Mouse (Mus musculus) megakaryocyte progenitor cell, adult 5-6 weeks (primary cell): ENCODE data around the gene Gm21586. TPM values are rescaled to one million over a fixed set of nuclear protein-coding genes. Genes with fewer than 3 reads are reported as not detected.
"Not testable (repeated sequence)": the region's sequence is repeated elsewhere in the genome, so short reads cannot be mapped to it uniquely, and the experiment has no call there.

Experiments
- ATAC-seq: replicated peaks from 2 replicates; pipeline ENCODE4 v1.8.0; 2016; ENCODE audit warnings: mild to moderate bottlenecking, moderate TSS enrichment, inconsistent platforms; ENCODE audit not compliant: poor library complexity
- total RNA-seq, 2 experiments: library from RNA; stranded (forward) in 1 of 2; stranded (reverse) in 1 of 2; fragments of 157-497, 149-512 nt in 1 of 2; fragments of 200-1000 nt in 1 of 2; gene quantifications; 2 replicates each; pipeline versions ENCODE4 v1.2.3 to v1.2.4; 2015 to 2017

The Gm21586 gene
- total RNA-seq (2015) (not detected in 2 replicates), total RNA-seq (2017) (1.8 TPM in 1 of 2 replicates, not detected in the other)

DNA sequence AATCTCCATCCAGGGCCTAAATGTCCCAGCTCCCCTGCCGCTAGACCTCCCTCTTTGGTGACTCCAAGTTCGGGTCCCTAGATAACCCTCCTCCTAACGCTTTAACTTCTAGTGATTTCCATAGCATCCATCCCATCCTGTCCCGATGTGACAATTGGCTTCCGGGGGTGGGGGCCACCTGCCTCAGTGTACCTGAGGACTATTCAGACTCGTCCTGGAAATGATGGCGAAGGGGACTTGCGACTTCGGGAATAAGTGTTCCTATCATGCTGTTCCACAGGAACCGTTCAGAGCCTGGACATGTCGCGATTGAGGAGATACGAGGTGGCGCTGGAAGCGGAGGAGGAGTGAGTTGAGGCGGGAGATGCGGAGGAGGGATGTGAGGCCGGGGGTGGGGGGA lies at the start of gene Gm21586:
TSS of gene Gm21586 (plus strand) at position 301 of the 400 bp plus-strand sequence.
- not testable (repeated sequence) for ATAC-seq

GRCm38 (mm10) chr4:42466452-42466851 lies 27.3 kb downstream of the Gm21586 start, which contains the start of gene Gm2163:
Gene Gm2163, plus strand, starts transcription at chr4:42466752.
- not testable (repeated sequence) for ATAC-seq

Other genes with a start within 250 kb of the Gm21586 start
- not detected in 2 replicates for gene Gm10600, start 198.7 kb upstream of the Gm21586 start, total RNA-seq (2015)
- gene Gm10600, start 198.7 kb upstream of the Gm21586 start, total RNA-seq (2017), result not detected in 2 replicates
- not detected in 2 replicates for gene Ccl21b, start 183.6 kb upstream of the Gm21586 start, total RNA-seq (2015)
- not detected in 2 replicates for gene Ccl21b, start 183.6 kb upstream of the Gm21586 start, total RNA-seq (2017)
- gene Gm21953, start 145.1 kb upstream of the Gm21586 start, total RNA-seq (2015), result not detected in 2 replicates
- 1.8 TPM in 1 of 2 replicates, not detected in the other for gene Gm21953, start 145.1 kb upstream of the Gm21586 start, total RNA-seq (2017)
- 0.10 TPM in 1 of 2 replicates, not detected in the other for gene Fam205a3, start 121.0 kb upstream of the Gm21586 start, total RNA-seq (2015)
- 0.07 TPM in 1 of 2 replicates, not detected in the other for gene Fam205a3, start 121.0 kb upstream of the Gm21586 start, total RNA-seq (2017)
- gene Gm2163, start 27.4 kb downstream of the Gm21586 start, total RNA-seq (2015), result 0.39 and 0.74 TPM in 2 replicates
- gene Gm2163, start 27.4 kb downstream of the Gm21586 start, total RNA-seq (2017), result 0.08 and 0.10 TPM in 2 replicates
- 0.10 TPM in 1 of 2 replicates, not detected in the other for gene Fam205a2, start 88.8 kb downstream of the Gm21586 start, total RNA-seq (2015)
- 0.07 TPM in 1 of 2 replicates, not detected in the other for gene Fam205a2, start 88.8 kb downstream of the Gm21586 start, total RNA-seq (2017)
- gene Gm10591, start 172.8 kb downstream of the Gm21586 start, total RNA-seq (2015), result not detected in 2 replicates
- not detected in 2 replicates for gene Gm10591, start 172.8 kb downstream of the Gm21586 start, total RNA-seq (2017)
- gene Gm2564, start 190.3 kb downstream of the Gm21586 start, total RNA-seq (2015), result 0.37 and 1.0 TPM in 2 replicates
- not detected in 2 replicates for gene Gm2564, start 190.3 kb downstream of the Gm21586 start, total RNA-seq (2017)
- not detected in 2 replicates for gene Ccl27b, start 215.9 kb downstream of the Gm21586 start, total RNA-seq (2015)
- not detected in 2 replicates for gene Ccl27b, start 215.9 kb downstream of the Gm21586 start, total RNA-seq (2017)
- gene Il11ra2, start 222.5 kb downstream of the Gm21586 start, total RNA-seq (2015), result not detected in 2 replicates
- not detected in 2 replicates for gene Il11ra2, start 222.5 kb downstream of the Gm21586 start, total RNA-seq (2017)